Mouse (Mus musculus) lung, adult 18-20 months (tissue): ENCODE measurements around the gene Tmem114.

Experiments
- DNase-seq, 2 experiments: peaks; one replicate each; pipeline ENCODE4 v3.0.0; 2022; ENCODE audit warnings: mixed read lengths in 2 of 2

The Tmem114 gene

GRCm38 (mm10) chr16:8424971-8425330, at the start of gene Tmem114:
Gene Tmem114, minus strand, starts transcription at chr16:8425136.
- peak; percentile 13 for DNase-seq

GRCm38 (mm10) chr16:8470603-8471481, 45.9 kb upstream of the Tmem114 start, which contains the start of gene Mettl22:
Gene Mettl22, plus strand, starts transcription at chr16:8470788.
- peak; percentile 90 to 93 for DNase-seq

GRCm38 (mm10) chr16:8470132-8470531, 45.2 kb upstream of the Tmem114 start:
- DNase-seq: no peak

- DNase-seq: peak; percentile 20 to 36
Observed at GRCm38 (mm10) chr16:8459098-8459497, 34.2 kb upstream of the Tmem114 start.

GRCm38 (mm10) chr16:8458391-8458790, 33.5 kb upstream of the Tmem114 start:
- DNase-seq: no peak

GRCm38 (mm10) chr16:8455221-8455620, 30.3 kb upstream of the Tmem114 start:
- DNase-seq: no peak

- no peak for DNase-seq
Observed at GRCm38 (mm10) chr16:8453301-8453700, 28.4 kb upstream of the Tmem114 start.

GRCm38 (mm10) chr16:8446256-8446655, 21.3 kb upstream of the Tmem114 start:
- no peak for DNase-seq

GRCm38 (mm10) chr16:8444911-8445310, 20.0 kb upstream of the Tmem114 start:
- no peak for DNase-seq

GRCm38 (mm10) chr16:8432616-8433015, 7.7 kb upstream of the Tmem114 start:
- DNase-seq: no peak

GRCm38 (mm10) chr16:8429531-8429930, 4.6 kb upstream of the Tmem114 start:
- DNase-seq: no peak

GRCm38 (mm10) chr16:8425736-8426135, 800 bp upstream of the Tmem114 start:
- no peak for DNase-seq

GRCm38 (mm10) chr16:8424161-8424970, 570 bp downstream of the Tmem114 start:
- no peak for DNase-seq

GRCm38 (mm10) chr16:8423626-8424114, 1.3 kb downstream of the Tmem114 start:
- DNase-seq: no peak

- DNase-seq: no peak
Observed at GRCm38 (mm10) chr16:8420842-8421241, 4.1 kb downstream of the Tmem114 start.

- no peak for DNase-seq
Observed at GRCm38 (mm10) chr16:8420381-8420780, 4.6 kb downstream of the Tmem114 start.

GRCm38 (mm10) chr16:8419666-8420065, 5.3 kb downstream of the Tmem114 start:
- DNase-seq: no peak

GRCm38 (mm10) chr16:8418126-8418525, 6.8 kb downstream of the Tmem114 start:
- no peak for DNase-seq

GRCm38 (mm10) chr16:8417011-8417720, 7.8 kb downstream of the Tmem114 start:
- no peak for DNase-seq

- no peak for DNase-seq
Observed at GRCm38 (mm10) chr16:8415996-8416395, 8.9 kb downstream of the Tmem114 start.

GRCm38 (mm10) chr16:8413441-8413840, 11.5 kb downstream of the Tmem114 start:
- no peak for DNase-seq

- DNase-seq: peak in 1 of 2 experiments; percentile 14
Observed at GRCm38 (mm10) chr16:8412213-8412612, 12.7 kb downstream of the Tmem114 start.

- DNase-seq: no peak
Observed at GRCm38 (mm10) chr16:8409197-8409596, 15.7 kb downstream of the Tmem114 start.
